Mouse (Mus musculus): ENCODE measurements around the gene Gnaq. TPM values are rescaled to one million over a fixed set of nuclear protein-coding genes. Genes with fewer than 3 reads are reported as not detected.

Gnaq gene
- polyA plus RNA-seq, 1 experiment = 20.0 TPM

GRCm38 (mm10) chr19:16183592-16184365 is 51.1 kb downstream of the Gnaq start:
- peaks cover 1% of the 10 kb centered on the region for H3K4me1 ChIP-seq (ENCODE audit: control insufficient read depth, insufficient read depth, low read length)
- 88% methylated on average over 10 of the region's 10 CpGs for WGBS
- TF ChIP-seq POLR2A (IDR thresholded peaks at IDR 0.05; ENCODE audit: borderline replicate concordance, control insufficient read depth, low read depth, low read length) (no peak), CTCF (IDR thresholded peaks at IDR 0.05; ENCODE audit: control insufficient read depth, insufficient read depth, low read length) (no peak)
- H3K4me3 ChIP-seq (replicated peaks; ENCODE audit: control insufficient read depth, low read depth, low read length) = no peak overlapping the region
- H3K27ac ChIP-seq (ENCODE audit: control insufficient read depth, insufficient read depth, low read depth, low read length, poor library complexity) = no peak overlapping the region

GRCm38 (mm10) chr19:16186984-16187383 is 54.4 kb downstream of the Gnaq start:
- peaks cover 1% of the 10 kb centered on the region; the same call in 1 of the 2 replicates for H3K4me1 ChIP-seq (ENCODE audit: control insufficient read depth, insufficient read depth, low read length)

GRCm38 (mm10) chr19:16187952-16188351 is 55.3 kb downstream of the Gnaq start:
- H3K27ac ChIP-seq (ENCODE audit: control insufficient read depth, insufficient read depth, low read depth, low read length, poor library complexity) = no peak overlapping the region
- no peak for TF ChIP-seq POLR2A (IDR thresholded peaks at IDR 0.05; ENCODE audit: borderline replicate concordance, control insufficient read depth, low read depth, low read length)
- no peak for TF ChIP-seq CTCF (IDR thresholded peaks at IDR 0.05; ENCODE audit: control insufficient read depth, insufficient read depth, low read length)
- no peak overlapping the region for H3K4me3 ChIP-seq (replicated peaks; ENCODE audit: control insufficient read depth, low read depth, low read length)
- H3K4me1 ChIP-seq (ENCODE audit: control insufficient read depth, insufficient read depth, low read length) = peaks cover 1% of the 10 kb centered on the region; the same call in 1 of the 2 replicates
- WGBS = 78% methylated on average over 2 of the region's 2 CpGs

More at GRCm38 (mm10) chr19:16186984-16187383, 54.4 kb downstream of the Gnaq start:
- Histone ChIP-seq H3K27ac (ENCODE audit: control insufficient read depth, insufficient read depth, low read depth, low read length, poor library complexity) (no peak overlapping the region), H3K4me3 (replicated peaks; ENCODE audit: control insufficient read depth, low read depth, low read length) (no peak overlapping the region)
- no peak for TF ChIP-seq CTCF (IDR thresholded peaks at IDR 0.05; ENCODE audit: control insufficient read depth, insufficient read depth, low read length)
- no peak for TF ChIP-seq POLR2A (IDR thresholded peaks at IDR 0.05; ENCODE audit: borderline replicate concordance, control insufficient read depth, low read depth, low read length)
- WGBS = 64% methylated on average over 3 of the region's 3 CpGs

- 56% methylated on average over 9 of the region's 9 CpGs for WGBS
- H3K4me3 ChIP-seq (replicated peaks; ENCODE audit: control insufficient read depth, low read depth, low read length) = no peak overlapping the region
- H3K27ac ChIP-seq (ENCODE audit: control insufficient read depth, insufficient read depth, low read depth, low read length, poor library complexity) = no peak overlapping the region
- no peak for TF ChIP-seq POLR2A (IDR thresholded peaks at IDR 0.05; ENCODE audit: borderline replicate concordance, control insufficient read depth, low read depth, low read length)
- no peak for TF ChIP-seq CTCF (IDR thresholded peaks at IDR 0.05; ENCODE audit: control insufficient read depth, insufficient read depth, low read length)
- peaks cover 1% of the 10 kb centered on the region; the same call in 1 of the 2 replicates for H3K4me1 ChIP-seq (ENCODE audit: control insufficient read depth, insufficient read depth, low read length)
Measured at GRCm38 (mm10) chr19:16189066-16189765, 56.6 kb downstream of the Gnaq start.

GRCm38 (mm10) chr19:16198162-16198561 is 65.5 kb downstream of the Gnaq start:
- TF ChIP-seq POLR2A (IDR thresholded peaks at IDR 0.05; ENCODE audit: borderline replicate concordance, control insufficient read depth, low read depth, low read length) (no peak), CTCF (IDR thresholded peaks at IDR 0.05; ENCODE audit: control insufficient read depth, insufficient read depth, low read length) (no peak)
- WGBS = 89% methylated on average over 3 of the region's 3 CpGs
- Histone ChIP-seq H3K4me3 (replicated peaks; ENCODE audit: control insufficient read depth, low read depth, low read length) (no peak overlapping the region), H3K4me1 (ENCODE audit: control insufficient read depth, insufficient read depth, low read length) (no peaks in the 10 kb centered on the region; the same call in 1 of the 2 replicates), H3K27ac (ENCODE audit: control insufficient read depth, insufficient read depth, low read depth, low read length, poor library complexity) (no peak overlapping the region)

GRCm38 (mm10) chr19:16201356-16201755 is 68.7 kb downstream of the Gnaq start:
- 83% methylated on average over 2 of the region's 2 CpGs for WGBS
- no peak overlapping the region for H3K4me3 ChIP-seq (replicated peaks; ENCODE audit: control insufficient read depth, low read depth, low read length)
- no peaks in the 10 kb centered on the region; the same call in 1 of the 2 replicates for H3K4me1 ChIP-seq (ENCODE audit: control insufficient read depth, insufficient read depth, low read length)
- TF ChIP-seq POLR2A (IDR thresholded peaks at IDR 0.05; ENCODE audit: borderline replicate concordance, control insufficient read depth, low read depth, low read length) = no peak
- TF ChIP-seq CTCF (IDR thresholded peaks at IDR 0.05; ENCODE audit: control insufficient read depth, insufficient read depth, low read length) = no peak
- no peak overlapping the region for H3K27ac ChIP-seq (ENCODE audit: control insufficient read depth, insufficient read depth, low read depth, low read length, poor library complexity)

- no peak for TF ChIP-seq CTCF (IDR thresholded peaks at IDR 0.05; ENCODE audit: control insufficient read depth, insufficient read depth, low read length)
- TF ChIP-seq POLR2A (IDR thresholded peaks at IDR 0.05; ENCODE audit: borderline replicate concordance, control insufficient read depth, low read depth, low read length) = no peak
- 75% methylated on average over 7 of the region's 7 CpGs for WGBS
- Histone ChIP-seq H3K4me3 (replicated peaks; ENCODE audit: control insufficient read depth, low read depth, low read length) (no peak overlapping the region), H3K27ac (ENCODE audit: control insufficient read depth, insufficient read depth, low read depth, low read length, poor library complexity) (no peak overlapping the region), H3K4me1 (ENCODE audit: control insufficient read depth, insufficient read depth, low read length) (no peaks in the 10 kb centered on the region; the same call in 1 of the 2 replicates)
Measured at GRCm38 (mm10) chr19:16204776-16205680, 72.4 kb downstream of the Gnaq start.
